Mouse (Mus musculus) urinary bladder, adult 18-20 months (tissue): ENCODE results near the gene Clip2.
"Not testable (repeated sequence)": the region's sequence is repeated elsewhere in the genome, so short reads cannot be mapped to it uniquely, and the experiment has no call there.

Experiments
- DNase-seq, 2 experiments: peaks; one replicate each; pipeline ENCODE4 v3.0.0; 2022; ENCODE audit warnings: low spot score in 2 of 2, mixed read lengths in 2 of 2

Clip2 gene

DNA sequence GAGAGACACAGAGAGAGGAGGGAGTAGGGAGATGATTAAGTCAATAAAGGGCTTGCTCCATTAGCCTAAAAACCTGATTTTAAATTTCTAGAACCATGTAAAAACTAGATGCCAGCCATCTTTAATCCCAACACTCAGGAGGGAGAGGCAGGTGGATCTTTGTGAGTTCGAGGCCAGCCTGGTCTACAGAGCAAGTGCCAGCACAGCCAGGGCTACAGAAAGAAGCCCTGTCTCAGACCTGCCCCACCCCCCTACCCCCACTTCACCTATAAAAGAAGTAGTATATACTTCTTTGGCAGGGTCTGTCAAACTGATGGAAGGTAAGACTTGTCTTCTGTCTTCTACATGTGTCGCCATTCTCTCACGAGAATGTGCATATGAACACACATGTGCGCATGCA lies 91.7 kb downstream of the Clip2 start:
- DNase-seq = no peak

DNA sequence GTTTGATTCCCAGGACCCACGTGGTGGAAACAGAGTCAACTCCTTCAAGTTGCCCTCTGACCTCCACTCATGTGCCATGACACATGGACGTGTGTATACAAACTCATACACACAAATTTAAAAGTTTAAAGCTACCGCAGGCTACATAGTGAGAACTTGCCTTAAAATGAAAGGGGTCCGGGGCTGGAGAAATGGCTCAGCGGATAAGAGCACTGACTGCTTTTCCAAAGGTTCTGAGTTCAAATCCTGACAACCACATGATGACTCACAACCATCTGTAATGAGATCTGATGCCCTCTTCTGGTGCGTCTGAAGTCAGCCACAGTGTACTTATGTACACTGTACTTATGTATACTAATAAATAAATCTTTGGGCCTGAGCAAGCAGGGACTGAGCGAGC lies 93.1 kb downstream of the Clip2 start:
- DNase-seq = no peak

DNA sequence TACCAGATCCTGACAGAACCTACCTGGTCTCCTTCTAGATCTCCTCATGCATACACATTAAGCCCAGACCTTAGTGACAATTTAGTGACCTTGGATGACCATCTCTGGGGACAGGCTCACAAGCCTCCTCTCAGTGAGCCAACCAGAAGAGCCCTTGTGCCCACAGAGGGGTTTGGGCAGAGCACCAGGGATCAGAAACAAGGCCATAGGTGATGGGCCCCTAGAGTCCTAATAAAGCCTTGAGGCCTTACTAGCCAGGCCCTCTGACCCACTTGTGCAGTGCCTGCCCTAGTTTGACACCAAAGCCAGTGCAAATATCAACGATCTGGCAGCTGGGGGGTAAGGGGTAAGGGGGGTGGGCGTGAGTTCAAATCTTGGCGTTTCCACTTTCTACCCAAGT lies 93.8 kb downstream of the Clip2 start:
- DNase-seq = no peak

DNA sequence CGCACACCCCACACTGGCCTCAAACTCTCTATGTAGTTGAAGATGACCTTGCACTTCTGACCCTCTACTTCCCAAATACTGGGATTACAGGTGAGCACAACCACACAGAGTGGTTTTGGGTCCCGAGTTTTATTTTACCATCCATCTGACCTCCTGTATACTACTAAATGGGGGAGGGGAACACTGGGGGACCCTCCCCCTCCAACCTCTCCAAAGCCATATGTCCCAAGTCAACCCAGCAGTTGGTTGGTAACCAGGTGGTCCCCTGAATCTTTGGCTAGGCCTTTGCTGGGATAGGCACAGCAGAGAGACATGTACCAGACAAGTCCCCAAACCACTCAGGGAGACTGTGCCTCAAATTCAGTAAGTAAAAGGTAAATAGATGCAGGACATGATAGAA lies 94.9 kb downstream of the Clip2 start:
- no peak for DNase-seq

- peak; percentile 59 to 60 for DNase-seq
Measured at GRCm38 (mm10) chr5:134456503-134456962, 95.7 kb downstream of the Clip2 start, which contains the start of gene Gtf2ird1. Gene Gtf2ird1, minus strand, starts transcription at chr5:134456716.

DNA sequence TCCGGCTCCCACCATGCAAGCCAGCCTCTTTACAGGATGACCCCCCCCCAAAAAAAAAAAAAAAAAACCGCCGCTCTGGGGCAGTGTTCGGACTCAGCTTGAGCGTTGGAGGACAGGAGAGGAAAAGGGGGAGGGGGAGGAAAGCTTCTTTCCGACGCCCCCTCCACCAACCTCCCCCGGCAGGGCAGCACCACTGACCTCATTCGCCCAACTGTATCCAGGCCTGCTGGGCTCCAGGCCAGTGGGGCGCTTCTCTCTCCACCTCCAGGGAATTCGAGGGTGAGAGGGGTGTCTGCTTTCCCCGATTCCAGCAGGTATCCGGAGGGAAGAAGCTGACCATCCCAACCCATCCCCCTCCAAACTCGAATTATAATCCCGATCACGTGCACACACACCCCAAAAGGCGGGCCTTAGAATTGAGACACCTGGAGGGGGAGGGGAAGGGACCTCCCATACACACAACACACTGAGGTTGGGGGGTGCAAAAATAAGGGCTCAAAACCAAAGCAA lies 96.3 kb downstream of the Clip2 start:
- peak in 1 of 2 experiments; percentile 44 for DNase-seq

GRCm38 (mm10) chr5:134455186-134455895 lies 96.9 kb downstream of the Clip2 start:
- peak in 1 of 2 experiments; percentile 31 for DNase-seq

DNA sequence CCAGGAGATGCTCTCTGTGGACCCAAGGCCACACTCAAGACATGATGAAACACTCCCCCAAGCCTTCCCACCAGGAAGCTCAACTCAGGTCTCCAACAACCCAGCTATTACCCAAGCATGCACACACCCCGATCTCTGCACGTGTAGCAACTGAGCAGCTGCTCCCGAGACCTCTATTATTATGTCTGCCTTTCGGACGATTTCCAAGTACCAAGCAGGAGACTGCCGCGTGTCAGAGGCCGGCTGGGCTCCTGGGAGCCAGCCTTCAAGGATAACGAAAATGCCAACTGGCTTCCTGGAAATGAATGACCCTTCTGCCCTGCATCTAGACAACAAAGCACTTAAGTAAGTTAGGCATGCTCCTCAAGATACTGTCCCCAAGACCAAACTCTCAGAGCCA lies 97.8 kb downstream of the Clip2 start:
- no peak for DNase-seq

- DNase-seq = no peak
Measured at GRCm38 (mm10) chr5:134453577-134453976, 98.7 kb downstream of the Clip2 start.

DNA sequence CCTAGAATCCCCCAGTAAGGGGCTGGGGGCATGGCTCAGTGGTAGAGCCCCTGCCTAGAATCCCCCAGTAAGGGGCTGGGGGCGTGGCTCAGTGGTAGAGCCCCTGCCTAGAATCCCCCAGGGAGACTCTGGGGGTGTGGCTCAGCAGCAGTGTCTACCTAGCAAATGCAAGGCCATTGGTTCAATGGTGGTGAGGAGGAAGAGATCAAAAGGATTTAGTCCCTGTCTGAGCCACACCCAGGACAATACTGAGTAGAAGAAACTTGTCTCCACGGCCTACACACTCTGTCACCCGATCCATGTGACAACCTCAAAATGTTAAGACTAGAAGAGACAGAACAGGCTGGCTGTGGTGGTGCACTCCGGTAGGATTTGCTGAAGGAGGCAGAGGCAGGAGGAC lies 105.5 kb downstream of the Clip2 start:
- DNase-seq = not testable (repeated sequence)

- DNase-seq = no peak
Measured at GRCm38 (mm10) chr5:134445895-134446294, 106.3 kb downstream of the Clip2 start.

- no peak for DNase-seq
Measured at GRCm38 (mm10) chr5:134445208-134445831, 106.9 kb downstream of the Clip2 start.

DNA sequence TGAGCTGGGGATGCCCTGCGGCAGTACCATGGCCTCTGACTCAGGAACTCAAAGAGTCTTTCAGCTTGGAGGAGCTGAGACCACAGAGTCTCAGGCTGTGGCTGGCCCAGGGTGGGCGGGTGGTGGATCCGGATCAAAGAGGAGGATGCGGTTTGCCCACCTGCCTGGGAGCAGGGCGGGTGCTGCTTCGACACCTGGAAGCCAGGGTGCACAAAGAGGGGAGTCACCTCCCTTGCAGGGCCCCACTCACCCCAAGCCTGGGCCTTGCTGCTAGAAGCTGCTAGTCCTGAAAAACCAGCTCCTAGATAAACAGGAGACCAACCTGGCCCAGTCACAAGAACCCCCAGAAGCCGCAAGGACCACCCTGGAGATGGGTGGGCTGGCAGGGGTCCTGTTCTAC lies 107.8 kb downstream of the Clip2 start:
- no peak for DNase-seq

DNA sequence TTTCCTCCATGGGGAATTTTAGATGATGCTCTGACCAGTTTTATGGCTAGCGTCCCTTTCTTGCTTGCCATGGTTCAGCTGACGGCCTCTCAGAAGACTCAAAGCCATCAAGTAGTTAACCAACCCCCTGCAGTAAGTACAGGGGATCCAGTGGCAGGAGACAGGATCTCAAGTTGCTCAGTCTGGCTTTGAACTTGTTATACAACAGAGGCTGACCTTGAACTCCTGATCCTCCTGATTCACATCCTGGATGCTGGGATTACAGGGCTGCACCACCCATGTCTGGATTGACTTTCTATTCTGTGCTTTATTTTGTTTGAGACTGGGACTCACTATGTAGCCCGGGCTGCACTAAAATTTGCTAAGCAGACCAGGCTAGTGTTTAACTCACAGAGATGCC lies 110.2 kb downstream of the Clip2 start:
- no peak for DNase-seq

DNA sequence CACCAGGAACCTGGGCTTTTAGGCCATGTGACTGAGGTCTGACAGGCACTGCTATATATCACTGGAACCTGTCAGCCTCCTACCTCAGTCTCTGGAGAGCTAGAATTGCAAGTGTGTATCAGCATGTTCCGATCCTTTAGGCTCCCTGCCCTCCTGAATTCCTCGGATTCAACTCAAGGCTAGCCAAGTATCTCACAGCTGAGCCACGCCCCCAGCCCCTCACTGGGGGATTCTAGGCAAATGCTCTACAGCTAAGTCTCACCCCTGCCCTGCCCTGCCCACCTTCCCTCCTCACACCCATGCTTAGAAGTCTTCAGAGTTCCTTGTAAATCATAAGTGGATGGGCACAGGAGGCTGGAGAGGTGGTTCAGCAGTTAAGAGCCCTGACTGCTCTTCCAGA lies 111.1 kb downstream of the Clip2 start:
- DNase-seq = no peak

DNA sequence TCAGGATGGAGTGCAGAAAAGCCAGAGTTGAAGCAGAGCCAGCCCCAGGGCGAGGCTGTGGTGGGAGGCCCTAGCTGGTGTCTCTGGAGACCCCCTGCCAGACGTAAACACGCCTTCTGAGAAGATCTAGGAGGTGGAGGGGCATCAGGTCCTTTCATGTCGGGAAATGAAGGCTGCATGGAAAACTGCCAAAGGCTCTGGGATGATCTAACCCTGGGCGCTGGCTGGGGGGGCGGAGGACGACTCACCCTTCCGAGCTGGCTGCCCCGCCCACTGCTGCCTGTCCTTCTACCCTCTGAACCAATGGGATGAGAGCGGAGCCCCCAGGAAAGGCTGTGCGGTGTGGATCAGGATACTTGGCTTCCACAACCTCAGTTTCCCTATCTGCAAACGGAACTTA lies 112.1 kb downstream of the Clip2 start:
- no peak for DNase-seq

- DNase-seq = no peak
Measured at GRCm38 (mm10) chr5:134439481-134439880, 112.8 kb downstream of the Clip2 start.
